Mouse (Mus musculus): ENCODE results near the gene Ankmy2.

Ankmy2 gene

GRCm38 (mm10) chr12:36156637-36157303 is at the start of gene Ankmy2:
Gene Ankmy2 (plus strand): TSS chr12:36157114.
- in situ Hi-C loops (cut with MboI; ENCODE audit: low sequenced_read_pairs) = no loop called here

GRCm38 (mm10) chr12:36108442-36108841 is 48.5 kb upstream of the Ankmy2 start:
- in situ Hi-C loops (cut with MboI; ENCODE audit: low sequenced_read_pairs) = no loop called here

- in situ Hi-C loops (cut with MboI; ENCODE audit: low sequenced_read_pairs) = no loop called here
Measured at GRCm38 (mm10) chr12:36110457-36110856, 46.5 kb upstream of the Ankmy2 start.

GRCm38 (mm10) chr12:36111110-36111509 is 45.8 kb upstream of the Ankmy2 start:
- in situ Hi-C loops (cut with MboI; ENCODE audit: low sequenced_read_pairs) = no loop called here

GRCm38 (mm10) chr12:36112081-36112480 is 44.8 kb upstream of the Ankmy2 start:
- in situ Hi-C loops (cut with MboI; ENCODE audit: low sequenced_read_pairs) = no loop called here

GRCm38 (mm10) chr12:36117161-36117560 is 39.8 kb upstream of the Ankmy2 start:
- in situ Hi-C loops (cut with MboI; ENCODE audit: low sequenced_read_pairs) = no loop called here

GRCm38 (mm10) chr12:36119244-36119643 is 37.7 kb upstream of the Ankmy2 start:
- in situ Hi-C loops (cut with MboI; ENCODE audit: low sequenced_read_pairs) = no loop called here

GRCm38 (mm10) chr12:36126049-36126448 is 30.9 kb upstream of the Ankmy2 start:
- in situ Hi-C loops (cut with MboI; ENCODE audit: low sequenced_read_pairs) = no loop called here

- in situ Hi-C loops (cut with MboI; ENCODE audit: low sequenced_read_pairs) = no loop called here
Measured at GRCm38 (mm10) chr12:36129826-36130225, 27.1 kb upstream of the Ankmy2 start.

- in situ Hi-C loops (cut with MboI; ENCODE audit: low sequenced_read_pairs) = no loop called here
Measured at GRCm38 (mm10) chr12:36132254-36132653, 24.7 kb upstream of the Ankmy2 start.

GRCm38 (mm10) chr12:36132668-36133067 is 24.2 kb upstream of the Ankmy2 start:
- in situ Hi-C loops (cut with MboI; ENCODE audit: low sequenced_read_pairs) = no loop called here

- in situ Hi-C loops (cut with MboI; ENCODE audit: low sequenced_read_pairs) = no loop called here
Measured at GRCm38 (mm10) chr12:36133547-36133946, 23.4 kb upstream of the Ankmy2 start.

GRCm38 (mm10) chr12:36134111-36134510 is 22.8 kb upstream of the Ankmy2 start:
- in situ Hi-C loops (cut with MboI; ENCODE audit: low sequenced_read_pairs) = no loop called here

- in situ Hi-C loops (cut with MboI; ENCODE audit: low sequenced_read_pairs) = no loop called here
Measured at GRCm38 (mm10) chr12:36135409-36135808, 21.5 kb upstream of the Ankmy2 start.

GRCm38 (mm10) chr12:36136285-36136684 is 20.6 kb upstream of the Ankmy2 start:
- in situ Hi-C loops (cut with MboI; ENCODE audit: low sequenced_read_pairs) = no loop called here

- in situ Hi-C loops (cut with MboI; ENCODE audit: low sequenced_read_pairs) = no loop called here
Measured at GRCm38 (mm10) chr12:36137192-36137591, 19.7 kb upstream of the Ankmy2 start.

- in situ Hi-C loops (cut with MboI; ENCODE audit: low sequenced_read_pairs) = no loop called here
Measured at GRCm38 (mm10) chr12:36140401-36140800, 16.5 kb upstream of the Ankmy2 start.

- in situ Hi-C loops (cut with MboI; ENCODE audit: low sequenced_read_pairs) = no loop called here
Measured at GRCm38 (mm10) chr12:36146230-36147011, 10.5 kb upstream of the Ankmy2 start.

- in situ Hi-C loops (cut with MboI; ENCODE audit: low sequenced_read_pairs) = no loop called here
Measured at GRCm38 (mm10) chr12:36150265-36150664, 6.6 kb upstream of the Ankmy2 start.

GRCm38 (mm10) chr12:36150737-36151136 is 6.2 kb upstream of the Ankmy2 start:
- in situ Hi-C loops (cut with MboI; ENCODE audit: low sequenced_read_pairs) = no loop called here

GRCm38 (mm10) chr12:36155141-36155641 is 1.7 kb upstream of the Ankmy2 start:
- in situ Hi-C loops (cut with MboI; ENCODE audit: low sequenced_read_pairs) = no loop called here

- in situ Hi-C loops (cut with MboI; ENCODE audit: low sequenced_read_pairs) = no loop called here
Measured at GRCm38 (mm10) chr12:36156101-36156636, 745 bp upstream of the Ankmy2 start.
